Mouse (Mus musculus): ENCODE data around the gene Tmem45a.

GRCm38 (mm10) chr16:56799541-56800029 lies 86.4 kb downstream of the Tmem45a start:
- TF ChIP-seq POLR2A (IDR thresholded peaks at IDR 0.05; ENCODE audit: control insufficient read depth, extremely low read depth, insufficient read depth, low read length, poor library complexity) (no peak), CTCF (IDR thresholded peaks at IDR 0.05; ENCODE audit: borderline replicate concordance, control insufficient read depth, extremely low read depth, insufficient read depth, low read length, poor library complexity) (no peak)

Data from thymus, adult 2 months (tissue).